Mouse (Mus musculus): ENCODE data around the gene Bcas1.

GRCm38 (mm10) chr2:170459805-170460204 is 32.2 kb upstream of the Bcas1 start:
- TF ChIP-seq CTCF (IDR thresholded peaks at IDR 0.05; ENCODE audit: low read depth) (no peak), EP300 (IDR thresholded peaks at IDR 0.05; ENCODE audit: low read depth) (peak; percentile 79)
